Mouse (Mus musculus) midbrain, embryonic 14.5 days (tissue): ENCODE measurements at regions not wholly inside any gene's neighbourhood (a gene's known extent, or its start where the extent isn't known, plus 50 kb on each side); places are given as distances from the start of the nearest gene placed in this dataset.
A peak's percentile ranks its signal among the peaks of the same experiment; 100 is the strongest.

Source experiments
- ATAC-seq: fragments of 200-750 bp; cut with Nextera tagmentation; 2 replicates; pipeline ENCODE4 v1.8.0; 2017; ENCODE audit warnings: moderate number of reproducible peaks, moderate library complexity; ENCODE audit not compliant: low FRiP score, low TSS enrichment
- DNase-seq: peaks from one replicate; pipeline ENCODE4 v3.0.0-alpha.2; 2015
- H3K27ac ChIP-seq: fragments of 300-500 bp; sonication (generic); replicated peaks from 2 replicates; pipeline ENCODE4 v1.5.1; 2014; ENCODE audit warnings: mild to moderate bottlenecking, low read depth, low read length, moderate library complexity
- H3K27me3 ChIP-seq: fragments of 300-500 bp; sonication (generic); 2 replicates; pipeline ENCODE4 v1.6.1; 2014; ENCODE audit warnings: low read length, control low read depth, mixed read lengths; ENCODE audit not compliant: control insufficient read depth, insufficient read depth
- H3K36me3 ChIP-seq: fragments of 300-500 bp; sonication (generic); 2 replicates; pipeline ENCODE4 v1.6.1; 2014; ENCODE audit warnings: low read length, control low read depth; ENCODE audit not compliant: control insufficient read depth, insufficient read depth
- H3K4me1 ChIP-seq: fragments of 300-500 bp; sonication (generic); 2 replicates; pipeline ENCODE4 v1.6.1; 2014; ENCODE audit warnings: mild to moderate bottlenecking, antibody characterized with exemption, low read length, control low read depth; ENCODE audit not compliant: control insufficient read depth, insufficient read depth
- H3K4me2 ChIP-seq: fragments of 300-500 bp; sonication (generic); 2 replicates; pipeline ENCODE4 v1.6.1; 2014; ENCODE audit warnings: mild to moderate bottlenecking, low read length, moderate library complexity
- H3K4me3 ChIP-seq: fragments of 300-500 bp; sonication (generic); replicated peaks from 2 replicates; pipeline ENCODE4 v1.5.1; 2014; ENCODE audit warnings: low read depth, low read length
- H3K9ac ChIP-seq: fragments of 300-500 bp; sonication (generic); replicated peaks from 2 replicates; pipeline ENCODE4 v1.6.1; 2014; ENCODE audit warnings: mild to moderate bottlenecking, low read length, moderate library complexity
- H3K9me3 ChIP-seq: fragments of 300-500 bp; sonication (generic); 2 replicates; pipeline ENCODE4 v1.6.1; 2016; ENCODE audit warnings: low read length, control low read depth, mixed read lengths; ENCODE audit not compliant: control insufficient read depth
- WGBS: fragments of 180-500 bp; shearing (Covaris S2); extraction: QIAGEN DNeasy Blood & Tissue Kit; methylation state at CpG from one replicate; pipeline ENCODE4 v1.1.7; 2014; 5-methylcytosine and 5-hydroxymethylcytosine counted together

- Histone ChIP-seq H3K36me3 (no peaks in the 10 kb centered on the region), H3K4me1 (peaks cover 23% of the 10 kb centered on the region), H3K4me3 (no peak overlapping the region), H3K4me2 (no peak overlapping the region), H3K9me3 (no peaks in the 10 kb centered on the region), H3K9ac (no peak overlapping the region), H3K27me3 (no peaks in the 10 kb centered on the region), H3K27ac (no peak overlapping the region)
- ATAC-seq = no peak
- WGBS = 75% methylated on average over 4 of the region's 4 CpGs
- no peak for DNase-seq
Observed at GRCm38 (mm10) chr4:152690766-152691165, 213.1 kb upstream of the Kcnab2 start.

- DNase-seq = no peak
- no peak for ATAC-seq
Observed at GRCm38 (mm10) chr4:152689831-152690230, 212.2 kb upstream of the Kcnab2 start.

DNA sequence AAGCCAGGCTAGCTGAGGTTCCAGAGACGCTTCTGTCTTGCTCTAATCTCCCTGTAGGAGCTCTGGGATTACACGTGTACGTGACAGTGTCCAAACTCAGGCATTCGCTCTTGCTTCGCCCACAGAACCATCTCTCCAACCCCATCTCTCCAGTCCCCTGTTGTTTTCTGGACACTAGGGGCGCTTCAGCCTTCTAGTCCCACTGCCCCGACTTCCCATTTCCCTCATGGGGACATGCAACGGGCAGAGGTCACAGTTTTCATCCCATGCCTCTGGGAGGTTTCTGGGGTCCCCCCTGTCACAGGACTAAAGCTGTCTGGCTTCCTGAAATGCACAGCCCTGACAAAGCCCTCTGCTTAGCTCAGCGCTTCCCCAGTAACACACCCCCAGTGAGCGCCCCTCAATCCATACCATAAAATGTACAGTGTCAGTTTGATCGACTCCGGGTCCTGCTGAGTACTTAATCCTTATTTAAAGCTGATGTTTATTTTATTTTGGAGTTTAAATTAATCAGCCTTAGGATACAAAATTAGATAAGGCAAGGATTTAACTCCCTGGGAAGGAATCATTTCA lies 208.9 kb upstream of the Kcnab2 start:
- WGBS = 24% methylated on average over 12 of the region's 12 CpGs

More at GRCm38 (mm10) chr4:152689831-152690230, 212.2 kb upstream of the Kcnab2 start:
- Histone ChIP-seq H3K27me3 (no peaks in the 10 kb centered on the region), H3K9ac (no peak overlapping the region), H3K9me3 (no peaks in the 10 kb centered on the region), H3K4me3 (no peak overlapping the region), H3K4me1 (peaks cover 21% of the 10 kb centered on the region), H3K4me2 (no peak overlapping the region), H3K27ac (no peak overlapping the region), H3K36me3 (no peaks in the 10 kb centered on the region)
- WGBS = 86% methylated on average over 9 of the region's 9 CpGs

GRCm38 (mm10) chr4:152674140-152674539 lies 196.5 kb upstream of the Kcnab2 start:
- Histone ChIP-seq H3K9ac (no peak overlapping the region), H3K4me2 (no peak overlapping the region), H3K4me3 (no peak overlapping the region), H3K27ac (0 out of 2 replicates have a peak overlapping the region, but pooled peaks have one; percentile 27), H3K27me3 (no peaks in the 10 kb centered on the region), H3K4me1 (0 out of 2 replicates have a peak, but pooled peaks cover 5% of the 10 kb centered on the region), H3K9me3 (no peaks in the 10 kb centered on the region), H3K36me3 (no peaks in the 10 kb centered on the region)
- ATAC-seq (peak; percentile 62; the same call in 1 of the 2 replicates), DNase-seq (peak; percentile 61)
- WGBS = 18% methylated on average over 11 of the region's 11 CpGs

More for the DNA sequence above, 208.9 kb upstream of the Kcnab2 start:
- Histone ChIP-seq H3K9me3 (peaks cover 15% of the 10 kb centered on the region), H3K4me3 (no peak overlapping the region), H3K4me2 (no peak overlapping the region), H3K9ac (no peak overlapping the region), H3K27me3 (no peaks in the 10 kb centered on the region), H3K4me1 (peaks cover 16% of the 10 kb centered on the region), H3K36me3 (no peaks in the 10 kb centered on the region), H3K27ac (peak overlapping the region; percentile 57)
- ATAC-seq (peak; percentile 58; the same call in 1 of the 2 replicates), DNase-seq (peak; percentile 60)

GRCm38 (mm10) chr4:152663482-152663881 lies 185.8 kb upstream of the Kcnab2 start:
- no peaks in the 10 kb centered on the region for H3K27me3 ChIP-seq
- H3K4me2 ChIP-seq = no peak overlapping the region
- no peaks in the 10 kb centered on the region for H3K9me3 ChIP-seq
- no peaks in the 10 kb centered on the region for H3K36me3 ChIP-seq
- no peak overlapping the region for H3K9ac ChIP-seq
- 45% methylated on average over 8 of the region's 8 CpGs for WGBS
- no peak for ATAC-seq
- H3K27ac ChIP-seq = no peak overlapping the region
- DNase-seq = no peak
- no peaks in the 10 kb centered on the region for H3K4me1 ChIP-seq
- no peak overlapping the region for H3K4me3 ChIP-seq

- Histone ChIP-seq H3K27ac (no peak overlapping the region), H3K4me3 (no peak overlapping the region), H3K27me3 (no peaks in the 10 kb centered on the region), H3K9ac (no peak overlapping the region), H3K36me3 (no peaks in the 10 kb centered on the region), H3K9me3 (no peaks in the 10 kb centered on the region), H3K4me1 (no peaks in the 10 kb centered on the region), H3K4me2 (no peak overlapping the region)
- no peak for DNase-seq
- no peak for ATAC-seq
- 96% methylated on average over 12 of the region's 12 CpGs for WGBS
Observed at GRCm38 (mm10) chr4:152663069-152663468, 185.4 kb upstream of the Kcnab2 start.

- Histone ChIP-seq H3K9ac (no peak overlapping the region), H3K4me1 (no peaks in the 10 kb centered on the region), H3K9me3 (no peaks in the 10 kb centered on the region), H3K27ac (no peak overlapping the region), H3K4me3 (no peak overlapping the region), H3K27me3 (no peaks in the 10 kb centered on the region), H3K36me3 (no peaks in the 10 kb centered on the region), H3K4me2 (no peak overlapping the region)
- DNase-seq (no peak), ATAC-seq (no peak)
- 91% methylated on average over 11 of the region's 11 CpGs for WGBS
Observed at GRCm38 (mm10) chr4:152662439-152662838, 184.8 kb upstream of the Kcnab2 start.

GRCm38 (mm10) chr4:152650198-152650597 lies 172.5 kb upstream of the Kcnab2 start:
- DNase-seq (no peak), ATAC-seq (no peak)
- H3K27ac ChIP-seq = no peak overlapping the region
- H3K27me3 ChIP-seq = no peaks in the 10 kb centered on the region
- no peaks in the 10 kb centered on the region for H3K36me3 ChIP-seq
- H3K9ac ChIP-seq = no peak overlapping the region
- WGBS = 84% methylated on average over 8 of the region's 8 CpGs
- 0 out of 2 replicates have a peak, but pooled peaks cover 4% of the 10 kb centered on the region for H3K4me1 ChIP-seq
- H3K4me3 ChIP-seq = no peak overlapping the region
- no peak overlapping the region for H3K4me2 ChIP-seq
- no peaks in the 10 kb centered on the region for H3K9me3 ChIP-seq

GRCm38 (mm10) chr4:152647620-152648019 lies 169.9 kb upstream of the Kcnab2 start:
- H3K4me3 ChIP-seq = no peak overlapping the region
- ATAC-seq (no peak), DNase-seq (peak; percentile 51)
- no peaks in the 10 kb centered on the region for H3K9me3 ChIP-seq
- no peak overlapping the region for H3K27ac ChIP-seq
- no peaks in the 10 kb centered on the region for H3K27me3 ChIP-seq
- H3K36me3 ChIP-seq = no peaks in the 10 kb centered on the region
- 65% methylated on average over 7 of the region's 7 CpGs for WGBS
- no peaks in the 10 kb centered on the region for H3K4me1 ChIP-seq
- no peak overlapping the region for H3K4me2 ChIP-seq
- no peak overlapping the region for H3K9ac ChIP-seq
